In genomic region chr7:81213347-81214152, GRCm38 (mm10) we compare ENCODE assay signal across 7 mouse cellular contexts. TPM values are rescaled to one million over a fixed set of nuclear protein-coding genes. Genes with fewer than 3 reads are reported as not detected.
DNase-seq lines count a peak whose midpoint lies in the region; ATAC-seq lines count a peak whose summit lies in the region.

TSS of gene Pde8a (plus strand) at chr7:81213596.

- ATAC-seq in embryonic facial prominence, embryonic 13.5 days (ENCODE audit: insufficient number of reproducible peaks, insufficient read depth, low FRiP score, low TSS enrichment, low read depth), result no peak
- no peak for ATAC-seq in limb, embryonic 15.5 days (ENCODE audit: insufficient number of reproducible peaks, low FRiP score, low TSS enrichment, low read depth)
- ATAC-seq in frontal cortex, adult (ENCODE audit: low TSS enrichment), result no peak

- DNase-seq in urinary bladder, adult 2 months (ENCODE audit: low spot score), result peak; percentile 45
- no peak for DNase-seq in urinary bladder, postnatal 10 days (ENCODE audit: low spot score)
- peak; percentile 40 to 49 for DNase-seq in heart, postnatal 14 days
- peak; percentile 6 to 7 for DNase-seq in natural killer cell, adult 2 months (ENCODE audit: low spot score in 2 of 2)

- peak within 1 kb of the TSS; percentile 51 for H3K4me3 ChIP-seq in embryonic facial prominence, embryonic 13.5 days
- peak within 1 kb of the TSS; percentile 54 for H3K4me3 ChIP-seq in limb, embryonic 15.5 days

- no peaks in the 10 kb centered on the region for H3K36me3 ChIP-seq in embryonic facial prominence, embryonic 13.5 days
- no peaks in the 10 kb centered on the region for H3K36me3 ChIP-seq in limb, embryonic 15.5 days

- H3K4me1 ChIP-seq in embryonic facial prominence, embryonic 13.5 days, result peaks cover 20% of the 10 kb centered on the region
- peaks cover 27% of the 10 kb centered on the region for H3K4me1 ChIP-seq in limb, embryonic 15.5 days

- WGBS in embryonic facial prominence, embryonic 13.5 days, result 1% methylated on average over 100 of the region's 128 CpGs
- WGBS in limb, embryonic 15.5 days, result under 1% methylated on average over 104 of the region's 128 CpGs

- peak within 1 kb of the TSS; percentile 72 for H3K4me2 ChIP-seq in embryonic facial prominence, embryonic 13.5 days
- peak within 1 kb of the TSS; percentile 76 for H3K4me2 ChIP-seq in limb, embryonic 15.5 days

- no peaks in the 10 kb centered on the region for H3K9me3 ChIP-seq in embryonic facial prominence, embryonic 13.5 days
- H3K9me3 ChIP-seq in limb, embryonic 15.5 days, result no peaks in the 10 kb centered on the region

- intact Hi-C loops in heart, postnatal 14 days (cut with DNase I), result loop anchor here (2.0 kb wide), 1 partner anchor 61 kb away; no protein-coding TSS in a partner anchor

- H3K27ac ChIP-seq in embryonic facial prominence, embryonic 13.5 days, result peak within 1 kb of the TSS; percentile 75
- peak within 1 kb of the TSS; percentile 73 for H3K27ac ChIP-seq in limb, embryonic 15.5 days

- H3K27me3 ChIP-seq in embryonic facial prominence, embryonic 13.5 days, result peaks cover 87% of the 10 kb centered on the region
- H3K27me3 ChIP-seq in limb, embryonic 15.5 days, result peaks cover 56% of the 10 kb centered on the region

- peak within 1 kb of the TSS; percentile 66 for H3K9ac ChIP-seq in embryonic facial prominence, embryonic 13.5 days
- peak within 1 kb of the TSS; percentile 44 for H3K9ac ChIP-seq in limb, embryonic 15.5 days

RNA-seq across cellular contexts. Expression of gene Pde8a, which starts in this region (rescaled TPM):
- polyA plus RNA-seq in urinary bladder, adult 2 months (2012; rRNA removed), result 14.1 and 16.4 TPM in 2 replicates
- 4.7 and 5.3 TPM in 2 replicates for polyA plus RNA-seq in embryonic facial prominence, embryonic 13.5 days (2015; fragmentation: Nextera tagmentation; extraction: Ambion mirVana)
- total RNA-seq in heart, postnatal 14 days (2021), result 10 to 100 TPM; 13.2 to 14.6 TPM
- 4.7 and 5.1 TPM in 2 replicates for polyA plus RNA-seq in limb, embryonic 15.5 days (2015; fragmentation: Nextera tagmentation; extraction: Ambion mirVana)
